Mouse (Mus musculus) thymus, adult 2 months (tissue): Measurements from ENCODE around the gene Gpr156.

Source experiments
- CTCF ChIP-seq: fragments of 200-500 bp; IDR thresholded peaks from 2 replicates; pipeline ENCODE4 v1.5.1; 2012; ENCODE audit warnings: mild to moderate bottlenecking, control low read depth, low read length, moderate library complexity, borderline replicate concordance; ENCODE audit not compliant: control insufficient read depth, poor library complexity, insufficient read depth; ENCODE audit errors: extremely low read depth
- POLR2A ChIP-seq: fragments of 200-500 bp; IDR thresholded peaks from 2 replicates; pipeline ENCODE4 v1.6.1; 2012; ENCODE audit warnings: mild to moderate bottlenecking, low read length, control low read depth, moderate library complexity; ENCODE audit not compliant: control insufficient read depth, poor library complexity, insufficient read depth; ENCODE audit errors: extremely low read depth

DNA sequence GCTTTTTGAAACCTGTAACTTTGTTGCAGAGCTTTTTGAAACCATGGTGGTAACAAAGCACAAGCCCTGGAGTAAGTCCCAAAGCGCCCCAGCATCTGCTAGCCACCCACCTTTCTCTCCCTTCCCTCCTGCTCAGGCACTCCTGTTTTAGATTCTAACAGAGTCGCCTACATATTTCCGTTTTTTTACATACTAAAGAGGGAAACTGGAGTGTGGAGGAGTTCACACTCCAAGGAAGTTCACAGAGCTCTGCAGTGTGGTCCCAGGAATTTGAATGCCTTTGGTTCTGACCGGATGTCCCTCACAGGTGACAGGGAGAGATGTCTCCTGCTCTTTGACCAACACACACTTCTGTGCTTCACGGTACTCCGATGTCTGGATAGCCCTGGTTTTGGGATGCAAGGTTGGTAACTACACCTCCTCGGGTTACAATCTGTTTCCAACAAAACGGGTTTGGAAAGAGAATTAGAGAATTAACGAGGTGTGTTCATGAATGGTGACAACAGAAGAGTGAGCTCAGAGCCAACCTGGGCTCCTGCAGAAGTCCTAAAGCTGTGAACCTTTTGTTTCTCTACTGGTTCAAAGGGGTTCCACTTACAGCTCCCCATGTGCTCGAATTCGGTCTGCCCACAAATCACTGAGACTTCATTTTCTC, 72.0 kb downstream of the Gpr156 start:
- TF ChIP-seq CTCF: no peak
- no peak for TF ChIP-seq POLR2A
